Mouse (Mus musculus): ENCODE measurements around the gene Abcc4.

- TF ChIP-seq POLR2A (IDR thresholded peaks at IDR 0.05; ENCODE audit: borderline replicate concordance, extremely low read depth, low read depth, low read length), result no peak
- no peak for TF ChIP-seq CTCF (IDR thresholded peaks at IDR 0.05; ENCODE audit: insufficient read depth, low read length)
Measured at GRCm38 (mm10) chr14:118703363-118703762, 2.7 kb downstream of the Abcc4 start.

Data from lung, adult 2 months (tissue).